Mouse (Mus musculus) liver, embryonic 14.5 days (tissue): ENCODE measurements around the gene Kazn. TPM values are rescaled to one million over a fixed set of nuclear protein-coding genes. Genes with fewer than 3 reads are reported as not detected.
A peak's percentile ranks its signal among the peaks of the same experiment; 100 is the strongest.

Source experiments
- ATAC-seq: fragments of 200-750 bp; cut with Nextera tagmentation; 2 replicates; pipeline ENCODE4 v1.8.0; 2017; ENCODE audit warnings: moderate number of reproducible peaks, mild to moderate bottlenecking, moderate library complexity; ENCODE audit not compliant: insufficient read depth
- DNase-seq, 3 experiments: peaks; one replicate each; pipeline ENCODE4 v3.0.0-alpha.2; 2012 to 2013; ENCODE audit warnings: low read depth in 3 of 3, low spot score in 3 of 3
- H3K27ac ChIP-seq: fragments of 300-500 bp; sonication (generic); 2 replicates; pipeline ENCODE4 v1.5.1; 2014; ENCODE audit warnings: moderate library complexity, mild to moderate bottlenecking, control low read depth, inconsistent platforms
- H3K27me3 ChIP-seq: fragments of 300-500 bp; sonication (generic); 2 replicates; pipeline ENCODE4 v1.6.1; 2014; ENCODE audit warnings: mild to moderate bottlenecking, low read length, moderate library complexity; ENCODE audit not compliant: control insufficient read depth, insufficient read depth
- H3K36me3 ChIP-seq: fragments of 300-500 bp; sonication (generic); replicated peaks from 2 replicates; pipeline ENCODE4 v1.6.1; 2014; ENCODE audit warnings: low read depth; ENCODE audit not compliant: control insufficient read depth, insufficient read depth
- H3K4me1 ChIP-seq, 2 experiments: fragments of 200-500 bp in 1 of 2; fragments of 300-500 bp in 1 of 2; sonication (generic) in 1 of 2; replicated peaks; 2 replicates each; pipeline ENCODE4 v1.6.1; 2012 to 2014; ENCODE audit warnings: antibody characterized with exemption in 1 of 2, inconsistent platforms in 1 of 2, low read length in 1 of 2; ENCODE audit not compliant: control insufficient read depth in 2 of 2, insufficient read depth in 2 of 2
- H3K4me2 ChIP-seq: fragments of 300-500 bp; sonication (generic); 2 replicates; pipeline ENCODE4 v1.6.1; 2014; ENCODE audit warnings: low read depth, mild to moderate bottlenecking, control low read depth, moderate library complexity
- H3K4me3 ChIP-seq, 2 experiments: fragments of 200-500 bp in 1 of 2; fragments of 300-500 bp in 1 of 2; sonication (generic) in 1 of 2; 2 replicates each; pipeline ENCODE4 v1.5.1; 2012 to 2014; ENCODE audit warnings: low read depth in 2 of 2, low read length in 2 of 2, mild to moderate bottlenecking in 2 of 2, control low read depth in 1 of 2, inconsistent platforms in 1 of 2, moderate library complexity in 1 of 2; ENCODE audit not compliant: insufficient read depth in 1 of 2
- H3K9ac ChIP-seq: fragments of 300-500 bp; sonication (generic); replicated peaks from 2 replicates; pipeline ENCODE4 v1.6.1; 2014; ENCODE audit warnings: mild to moderate bottlenecking, control low read depth, moderate library complexity
- H3K9me3 ChIP-seq: fragments of 300-500 bp; sonication (generic); 2 replicates; pipeline ENCODE4 v1.6.1; 2016; ENCODE audit warnings: low read length, mixed read lengths; ENCODE audit not compliant: control insufficient read depth
- CTCF ChIP-seq: IDR thresholded peaks from 2 replicates; pipeline ENCODE4 v1.5.1; 2016; ENCODE audit warnings: antibody characterized with exemption, low read depth, control low read depth
- EP300 ChIP-seq: IDR thresholded peaks from 2 replicates; pipeline ENCODE4 v1.6.1; 2016; ENCODE audit warnings: antibody characterized with exemption, low read depth
- WGBS: fragments of 180-500 bp; shearing (Covaris S2); extraction: QIAGEN DNeasy Blood & Tissue Kit; methylation state at CpG from one replicate; pipeline ENCODE4 v1.1.7; 2014; ENCODE audit not compliant: insufficient replicate concordance; 5-methylcytosine and 5-hydroxymethylcytosine counted together
- polyA plus RNA-seq, 2 experiments: library from polyadenylated mRNA; depleted of rRNA in 1 of 2; stranded (reverse) in 1 of 2; unstranded in 1 of 2; fragments of >200 nt; fragmentation: Nextera tagmentation in 1 of 2; extraction: Ambion mirVana in 1 of 2; gene quantifications; 2 replicates each; pipeline versions ENCODE4 v1.2.1 to v1.2.3; 2012 to 2014

Kazn gene
- polyA plus RNA-seq, 2 experiments, result 0.41 to 0.94 TPM

- peaks cover 0 to 26% of the 10 kb centered on the region in 2 experiments; a peak in 2 of 4 replicates for H3K4me1 ChIP-seq
- TF ChIP-seq EP300 (no peak), CTCF (no peak)
- no peaks in the 10 kb centered on the region for H3K9me3 ChIP-seq
- no peak for DNase-seq
- no peak for ATAC-seq
- no peak overlapping the region for H3K27ac ChIP-seq
- H3K27me3 ChIP-seq, result peaks cover 22% of the 10 kb centered on the region
- WGBS, result 50% methylated on average over 4 of the region's 4 CpGs
- no peak overlapping the region for H3K9ac ChIP-seq
- no peak overlapping the region for H3K4me3 ChIP-seq
- no peak overlapping the region for H3K4me2 ChIP-seq
- H3K36me3 ChIP-seq, result no peaks in the 10 kb centered on the region
These were observed 158.8 kb downstream of the Kazn start for GRCm38 (mm10) chr4:142080487-142080767.

GRCm38 (mm10) chr4:142079629-142080486, 159.3 kb downstream of the Kazn start:
- DNase-seq (no peak), ATAC-seq (no peak)
- Histone ChIP-seq H3K4me3 (no peak overlapping the region), H3K4me1 (peaks cover 0 to 27% of the 10 kb centered on the region in 2 experiments; a peak in 3 of 4 replicates), H3K36me3 (no peaks in the 10 kb centered on the region), H3K4me2 (no peak overlapping the region), H3K9ac (no peak overlapping the region), H3K9me3 (no peaks in the 10 kb centered on the region), H3K27me3 (peaks cover 17% of the 10 kb centered on the region), H3K27ac (no peak overlapping the region)
- 37% methylated on average over 14 of the region's 14 CpGs for WGBS
- TF ChIP-seq EP300, result no peak
- no peak for TF ChIP-seq CTCF

GRCm38 (mm10) chr4:142077572-142078271, 161.5 kb downstream of the Kazn start:
- Histone ChIP-seq H3K27ac (no peak overlapping the region), H3K27me3 (peaks cover 2% of the 10 kb centered on the region; the same call in 1 of the 2 replicates), H3K9me3 (no peaks in the 10 kb centered on the region), H3K36me3 (no peaks in the 10 kb centered on the region), H3K4me1 (peaks cover 0 to 34% of the 10 kb centered on the region in 2 experiments; a peak in 3 of 4 replicates), H3K4me3 (no peak overlapping the region), H3K4me2 (no peak overlapping the region), H3K9ac (no peak overlapping the region)
- 19% methylated on average over 18 of the region's 18 CpGs for WGBS
- DNase-seq (no peak), ATAC-seq (no peak)
- TF ChIP-seq CTCF (no peak), EP300 (no peak)

GRCm38 (mm10) chr4:142076883-142077282, 162.3 kb downstream of the Kazn start:
- ATAC-seq, result no peak
- H3K27me3 ChIP-seq, result no peaks in the 10 kb centered on the region
- no peak overlapping the region for H3K4me3 ChIP-seq
- peaks cover 0 to 36% of the 10 kb centered on the region in 2 experiments; a peak in 3 of 4 replicates for H3K4me1 ChIP-seq
- no peaks in the 10 kb centered on the region for H3K36me3 ChIP-seq
- TF ChIP-seq CTCF, result no peak
- no peak for TF ChIP-seq EP300
- no peak overlapping the region for H3K4me2 ChIP-seq
- no peak overlapping the region for H3K27ac ChIP-seq
- H3K9ac ChIP-seq, result no peak overlapping the region
- no peak for DNase-seq
- 16% methylated on average over 1 of the region's 1 CpGs for whole genome bisulfite sequencing
- H3K9me3 ChIP-seq, result no peaks in the 10 kb centered on the region

GRCm38 (mm10) chr4:142075931-142076330, 163.3 kb downstream of the Kazn start:
- Histone ChIP-seq H3K4me3 (no peak overlapping the region), H3K27me3 (no peaks in the 10 kb centered on the region; the same call in 1 of the 2 replicates), H3K27ac (no peak overlapping the region), H3K9me3 (no peaks in the 10 kb centered on the region), H3K36me3 (no peaks in the 10 kb centered on the region), H3K4me1 (peaks cover 3 to 40% of the 10 kb centered on the region in 2 experiments; a peak in 3 of 4 replicates), H3K4me2 (no peak overlapping the region), H3K9ac (no peak overlapping the region)
- no peak for TF ChIP-seq EP300
- no peak for TF ChIP-seq CTCF
- DNase-seq (no peak), ATAC-seq (0 out of 2 replicates have a peak, but pooled peaks have one; percentile 19)
- 67% methylated on average over 11 of the region's 11 CpGs for WGBS
